Mouse (Mus musculus) limb, embryonic 12.5 days (tissue): ENCODE results near the gene Rdm1. TPM values are rescaled to one million over a fixed set of nuclear protein-coding genes. Genes with fewer than 3 reads are reported as not detected.
"Not testable (repeated sequence)": the region's sequence is repeated elsewhere in the genome, so short reads cannot be mapped to it uniquely, and the experiment has no call there.

Experiments
- ATAC-seq: fragments of 200-750 bp; cut with Nextera tagmentation; 2 replicates; pipeline ENCODE4 v1.8.0; 2017; ENCODE audit warnings: low read depth, moderate TSS enrichment; ENCODE audit not compliant: insufficient number of reproducible peaks, insufficient read depth, low FRiP score, low TSS enrichment
- H3K27ac ChIP-seq: fragments of 300-500 bp; sonication (generic); 2 replicates; pipeline ENCODE4 v1.5.1; 2016; ENCODE audit warnings: mild to moderate bottlenecking, moderate library complexity
- H3K27me3 ChIP-seq: fragments of 300-500 bp; sonication (generic); 2 replicates; pipeline ENCODE4 v1.6.1; 2016; ENCODE audit warnings: mild to moderate bottlenecking, moderate library complexity
- H3K36me3 ChIP-seq: fragments of 300-500 bp; sonication (generic); 2 replicates; pipeline ENCODE4 v1.6.1; 2016; ENCODE audit warnings: mild to moderate bottlenecking, moderate library complexity
- H3K4me1 ChIP-seq: fragments of 300-500 bp; sonication (generic); replicated peaks from 2 replicates; pipeline ENCODE4 v1.6.1; 2016
- H3K4me2 ChIP-seq: fragments of 300-500 bp; sonication (generic); 2 replicates; pipeline ENCODE4 v1.6.1; 2016; ENCODE audit warnings: mild to moderate bottlenecking, moderate library complexity
- H3K4me3 ChIP-seq: fragments of 300-500 bp; sonication (generic); replicated peaks from 2 replicates; pipeline ENCODE4 v1.5.1; 2016; ENCODE audit warnings: mild to moderate bottlenecking
- H3K9ac ChIP-seq: fragments of 300-500 bp; sonication (generic); replicated peaks from 2 replicates; pipeline ENCODE4 v1.6.1; 2016; ENCODE audit warnings: mild to moderate bottlenecking, moderate library complexity
- H3K9me3 ChIP-seq: fragments of 300-500 bp; sonication (generic); 2 replicates; pipeline ENCODE4 v1.6.1; 2016; ENCODE audit warnings: mild to moderate bottlenecking, moderate library complexity
- WGBS: fragments of 180-500 bp; shearing (Covaris S2); methylation state at CpG from one replicate; pipeline ENCODE4 v1.1.7; 2016; 5-methylcytosine and 5-hydroxymethylcytosine counted together
- polyA plus RNA-seq: library from polyadenylated mRNA; unstranded; fragments of >200 nt; fragmentation: Nextera tagmentation; extraction: Ambion mirVana; gene quantifications from 2 replicates; pipeline ENCODE4 v1.2.1, GENCODE M21; 2016

Rdm1 gene
- polyA plus RNA-seq, 1 experiment from 2014 or later: 37.8 TPM

GRCm38 (mm10) chr11:101617849-101618248 is 9.1 kb upstream of the Rdm1 start:
- Histone ChIP-seq H3K9me3 (no peaks in the 10 kb centered on the region), H3K4me1 (peaks cover 17% of the 10 kb centered on the region), H3K27me3 (no peaks in the 10 kb centered on the region), H3K27ac (peak overlapping the region; percentile 31; the same call in 1 of the 2 replicates), H3K36me3 (no peaks in the 10 kb centered on the region), H3K4me3 (0 out of 2 replicates have a peak overlapping the region, but pooled peaks have one; percentile 8), H3K4me2 (peak overlapping the region; percentile 37), H3K9ac (no peak overlapping the region)
- ATAC-seq: peak; percentile 74; the same call in 1 of the 2 replicates
- 12% methylated on average over 8 of the region's 8 CpGs for WGBS

GRCm38 (mm10) chr11:101618596-101618995 is 8.4 kb upstream of the Rdm1 start:
- WGBS: 85% methylated on average over 3 of the region's 3 CpGs
- H3K4me2 ChIP-seq: 0 out of 2 replicates have a peak overlapping the region, but pooled peaks have one; percentile 37
- no peaks in the 10 kb centered on the region for H3K36me3 ChIP-seq

GRCm38 (mm10) chr11:101620022-101620655 is 6.9 kb upstream of the Rdm1 start:
- not testable (repeated sequence) for H3K4me3 ChIP-seq, H3K36me3 ChIP-seq, H3K27ac ChIP-seq, H3K9me3 ChIP-seq, ATAC-seq, H3K4me2 ChIP-seq, H3K27me3 ChIP-seq, H3K9ac ChIP-seq
- WGBS: 85% methylated on average over 11 of the region's 11 CpGs
- H3K4me1 ChIP-seq: peaks cover 17% of the 10 kb centered on the region

More at GRCm38 (mm10) chr11:101618596-101618995, 8.4 kb upstream of the Rdm1 start:
- H3K27me3 ChIP-seq: no peaks in the 10 kb centered on the region
- H3K4me1 ChIP-seq: peaks cover 17% of the 10 kb centered on the region
- peak overlapping the region; percentile 31; the same call in 1 of the 2 replicates for H3K27ac ChIP-seq
- ATAC-seq: no peak
- H3K9ac ChIP-seq: no peak overlapping the region
- no peak overlapping the region for H3K4me3 ChIP-seq
- no peaks in the 10 kb centered on the region for H3K9me3 ChIP-seq

GRCm38 (mm10) chr11:101626649-101626994 is 373 bp upstream of the Rdm1 start:
- H3K4me1 ChIP-seq: 0 out of 2 replicates have a peak, but pooled peaks cover 2% of the 10 kb centered on the region
- peak overlapping the region; percentile 99 for H3K27ac ChIP-seq
- no peaks in the 10 kb centered on the region for H3K9me3 ChIP-seq
- peak overlapping the region; percentile 59 for H3K9ac ChIP-seq
- ATAC-seq: no peak
- no peaks in the 10 kb centered on the region for H3K36me3 ChIP-seq
- peak overlapping the region; percentile 56 for H3K4me2 ChIP-seq
- no peaks in the 10 kb centered on the region for H3K27me3 ChIP-seq
- peak overlapping the region; percentile 35 for H3K4me3 ChIP-seq
- WGBS: 3% methylated on average over 8 of the region's 8 CpGs

- peak overlapping the region; percentile 64 for H3K4me2 ChIP-seq
- ATAC-seq: peak; percentile 66
Measured at GRCm38 (mm10) chr11:101627857-101628559, 1.0 kb downstream of the Rdm1 start.

GRCm38 (mm10) chr11:101628733-101629417 is 1.9 kb downstream of the Rdm1 start:
- peak overlapping the region; percentile 50 for H3K4me3 ChIP-seq
- H3K9ac ChIP-seq, ATAC-seq, H3K27me3 ChIP-seq, H3K9me3 ChIP-seq, H3K4me1 ChIP-seq, H3K36me3 ChIP-seq: not testable (repeated sequence)
- H3K4me2 ChIP-seq: peak overlapping the region; percentile 64
- 0 out of 2 replicates have a peak overlapping the region, but pooled peaks have one; percentile 98 for H3K27ac ChIP-seq
- 75% methylated on average over 4 of the region's 5 CpGs for WGBS

More at GRCm38 (mm10) chr11:101627857-101628559, 1.0 kb downstream of the Rdm1 start:
- H3K36me3 ChIP-seq: 0 out of 2 replicates have a peak, but pooled peaks cover 2% of the 10 kb centered on the region
- 0 out of 2 replicates have a peak, but pooled peaks cover 2% of the 10 kb centered on the region for H3K4me1 ChIP-seq
- H3K4me3 ChIP-seq: peak overlapping the region; percentile 50
- peak overlapping the region; percentile 76 for H3K9ac ChIP-seq
- no peaks in the 10 kb centered on the region for H3K9me3 ChIP-seq
- no peaks in the 10 kb centered on the region for H3K27me3 ChIP-seq
- H3K27ac ChIP-seq: peak overlapping the region; percentile 98
- WGBS: under 1% methylated on average over 33 of the region's 33 CpGs

GRCm38 (mm10) chr11:101635660-101636059 is 8.7 kb downstream of the Rdm1 start:
- peaks cover 27% of the 10 kb centered on the region for H3K36me3 ChIP-seq
- H3K9me3 ChIP-seq: no peaks in the 10 kb centered on the region
- no peak overlapping the region for H3K4me2 ChIP-seq
- no peak for ATAC-seq
- no peaks in the 10 kb centered on the region for H3K27me3 ChIP-seq
- no peak overlapping the region for H3K27ac ChIP-seq
- no peaks in the 10 kb centered on the region for H3K4me1 ChIP-seq
- no peak overlapping the region for H3K4me3 ChIP-seq
- WGBS: 80% methylated on average over 10 of the region's 10 CpGs
- no peak overlapping the region for H3K9ac ChIP-seq

GRCm38 (mm10) chr11:101639761-101640160 is 12.8 kb downstream of the Rdm1 start:
- peaks cover 15% of the 10 kb centered on the region for H3K36me3 ChIP-seq
- no peak overlapping the region for H3K9ac ChIP-seq
- H3K9me3 ChIP-seq: no peaks in the 10 kb centered on the region
- ATAC-seq: no peak
- WGBS: 95% methylated on average over 4 of the region's 4 CpGs
- no peak overlapping the region for H3K4me2 ChIP-seq
- no peak overlapping the region for H3K4me3 ChIP-seq
- H3K27ac ChIP-seq: no peak overlapping the region
- no peaks in the 10 kb centered on the region for H3K4me1 ChIP-seq
- H3K27me3 ChIP-seq: no peaks in the 10 kb centered on the region

GRCm38 (mm10) chr11:101640857-101641709 is 14.1 kb downstream of the Rdm1 start:
- H3K4me1 ChIP-seq, H3K36me3 ChIP-seq, H3K9me3 ChIP-seq, H3K27me3 ChIP-seq: not testable (repeated sequence)
- Histone ChIP-seq H3K9ac (peak overlapping the region; percentile 53; the same call in 1 of the 2 replicates), H3K4me2 (peak overlapping the region; percentile 51), H3K27ac (peak overlapping the region; percentile 83), H3K4me3 (peak overlapping the region; percentile 35)
- 5% methylated on average over 53 of the region's 53 CpGs for WGBS
- peak; percentile 57 for ATAC-seq

GRCm38 (mm10) chr11:101641710-101642642 is 15.0 kb downstream of the Rdm1 start:
- WGBS: 4% methylated on average over 15 of the region's 26 CpGs
- H3K9me3 ChIP-seq, H3K9ac ChIP-seq, H3K27me3 ChIP-seq, H3K4me1 ChIP-seq, H3K4me3 ChIP-seq, H3K36me3 ChIP-seq: not testable (repeated sequence)
- ATAC-seq: peak; percentile 83
- Histone ChIP-seq H3K4me2 (0 out of 2 replicates have a peak overlapping the region, but pooled peaks have one; percentile 51), H3K27ac (peak overlapping the region; percentile 83)
